Mouse (Mus musculus) heart, postnatal 25 days (tissue): ENCODE measurements around the gene Efemp2. TPM values are rescaled to one million over a fixed set of nuclear protein-coding genes. Genes with fewer than 3 reads are reported as not detected.

Source experiments
- DNase-seq: peaks from one replicate; pipeline ENCODE4 v3.0.0; 2022; ENCODE audit warnings: low spot score
- intact Hi-C: fragments of 180-260 bp; cut with DNase I; formaldehyde crosslinking; loops from one replicate; pipeline ENCODE4 v1.15.1; 2025
- total RNA-seq, 2 experiments: library from RNA; stranded (reverse); gene quantifications; 2 replicates each; pipeline ENCODE4 v1.2.3; 2021

Gene Efemp2
- total RNA-seq, 2 experiments from 2014 or later = 9.9 to 10.3 TPM

GRCm38 (mm10) chr19:5448354-5449150 lies 25.2 kb upstream of the Efemp2 start:
- no peak for DNase-seq
- intact Hi-C loops = no loop called here

- DNase-seq = no peak
- intact Hi-C loops = no loop called here
These were observed 24.1 kb upstream of the Efemp2 start for GRCm38 (mm10) chr19:5449673-5450072.

GRCm38 (mm10) chr19:5451766-5452165 lies 22.0 kb upstream of the Efemp2 start:
- DNase-seq = no peak
- intact Hi-C loops = no loop called here

- no peak for DNase-seq
- intact Hi-C loops = no loop called here
These were observed 18.7 kb upstream of the Efemp2 start for GRCm38 (mm10) chr19:5455037-5455436.

- intact Hi-C loops = no loop called here
- DNase-seq = no peak
These were observed 18.2 kb upstream of the Efemp2 start for GRCm38 (mm10) chr19:5455568-5455967.

GRCm38 (mm10) chr19:5456241-5456921 lies 17.4 kb upstream of the Efemp2 start:
- intact Hi-C loops = no loop called here
- DNase-seq = peak; percentile 41

GRCm38 (mm10) chr19:5456922-5457745 lies 16.6 kb upstream of the Efemp2 start:
- DNase-seq = peak; percentile 95
- intact Hi-C loops = no loop called here

- DNase-seq = no peak
- intact Hi-C loops = no loop called here
These were observed 15.9 kb upstream of the Efemp2 start, which contains the start of gene Ccdc85b for GRCm38 (mm10) chr19:5457746-5458442. Gene Ccdc85b (minus strand): TSS chr19:5457894.

- intact Hi-C loops = no loop called here
- DNase-seq = no peak
These were observed 14.7 kb upstream of the Efemp2 start for GRCm38 (mm10) chr19:5459019-5459418.

GRCm38 (mm10) chr19:5459896-5460295 lies 13.9 kb upstream of the Efemp2 start:
- no peak for DNase-seq
- intact Hi-C loops = no loop called here

- intact Hi-C loops = no loop called here
- peak; percentile 78 for DNase-seq
These were observed 13.3 kb upstream of the Efemp2 start, which contains the start of gene Fibp for GRCm38 (mm10) chr19:5460465-5460911. Gene Fibp (plus strand): TSS chr19:5460615.

GRCm38 (mm10) chr19:5461411-5461810 lies 12.3 kb upstream of the Efemp2 start:
- intact Hi-C loops = no loop called here

GRCm38 (mm10) chr19:5463212-5463611 lies 10.5 kb upstream of the Efemp2 start:
- intact Hi-C loops = no loop called here

More at GRCm38 (mm10) chr19:5461411-5461810, 12.3 kb upstream of the Efemp2 start:
- no peak for DNase-seq

GRCm38 (mm10) chr19:5463791-5464562 lies 9.8 kb upstream of the Efemp2 start:
- DNase-seq = no peak

More at GRCm38 (mm10) chr19:5463212-5463611, 10.5 kb upstream of the Efemp2 start:
- DNase-seq = no peak

GRCm38 (mm10) chr19:5465037-5465436 lies 8.7 kb upstream of the Efemp2 start:
- DNase-seq = no peak
- intact Hi-C loops = loop anchor here (2.0 kb wide), 1 partner anchor 22 kb away; no protein-coding TSS in a partner anchor

More at GRCm38 (mm10) chr19:5463791-5464562, 9.8 kb upstream of the Efemp2 start:
- intact Hi-C loops = loop anchor here (2.0 kb wide), 1 partner anchor 23 kb away; no protein-coding TSS in a partner anchor

GRCm38 (mm10) chr19:5466916-5467500 lies 6.7 kb upstream of the Efemp2 start:
- no peak for DNase-seq
- intact Hi-C loops = no loop called here

- intact Hi-C loops = no loop called here
- no peak for DNase-seq
These were observed 5.4 kb upstream of the Efemp2 start, which contains the start of gene Ctsw for GRCm38 (mm10) chr19:5468374-5468773. Gene Ctsw (minus strand): TSS chr19:5468507.

- intact Hi-C loops = no loop called here
- no peak for DNase-seq
These were observed 1.9 kb upstream of the Efemp2 start for GRCm38 (mm10) chr19:5471846-5472245.
